Mouse (Mus musculus): ENCODE measurements around the gene C3ar1.

GRCm38 (mm10) chr6:122862434-122862833 lies 6.5 kb upstream of the C3ar1 start:
- TF ChIP-seq BHLHE40 (IDR thresholded peaks at IDR 0.05; ENCODE audit: low read depth, low read length), result no peak
- TF ChIP-seq CTCF (conservative IDR thresholded peaks at IDR 0.05 in 1 of 2, IDR thresholded peaks at IDR 0.05 in 1 of 2; ENCODE audit: low read depth in 2 of 2, low read length in 2 of 2), result peak in 1 of 2 experiments; percentile 33; a peak in 3 of 4 replicates
- TF ChIP-seq ZNF384 (IDR thresholded peaks at IDR 0.05; ENCODE audit: low read depth, low read length), result no peak
- TF ChIP-seq TCF12 (IDR thresholded peaks at IDR 0.05; ENCODE audit: low read depth, low read length), result no peak
- TF ChIP-seq MXI1 (IDR thresholded peaks at IDR 0.05; ENCODE audit: low read depth, low read length), result no peak
- TF ChIP-seq ELF1 (IDR thresholded peaks at IDR 0.05; ENCODE audit: low read depth, low read length), result no peak
- TF ChIP-seq EP300 (IDR thresholded peaks at IDR 0.05; ENCODE audit: low read length), result no peak
- TF ChIP-seq USF1 (IDR thresholded peaks at IDR 0.05; ENCODE audit: low read depth, low read length), result no peak
- no peak for TF ChIP-seq POLR2AphosphoS2 (IDR thresholded peaks at IDR 0.05; ENCODE audit: low read depth, low read length)
- no peak for TF ChIP-seq NELFE (IDR thresholded peaks at IDR 0.05; ENCODE audit: low read depth, low read length)
- TF ChIP-seq POLR2A (IDR thresholded peaks at IDR 0.05; ENCODE audit: low read depth, low read length), result no peak

Data from CH12.LX (cell line).